Mouse (Mus musculus): Measurements from ENCODE around the gene Zfp827. TPM values are rescaled to one million over a fixed set of nuclear protein-coding genes. Genes with fewer than 3 reads are reported as not detected.
A peak's percentile ranks its signal among the peaks of the same experiment; 100 is the strongest.

Zfp827 gene
- polyA plus RNA-seq (2012; rRNA removed): 4.3 and 5.8 TPM in 2 replicates

DNA sequence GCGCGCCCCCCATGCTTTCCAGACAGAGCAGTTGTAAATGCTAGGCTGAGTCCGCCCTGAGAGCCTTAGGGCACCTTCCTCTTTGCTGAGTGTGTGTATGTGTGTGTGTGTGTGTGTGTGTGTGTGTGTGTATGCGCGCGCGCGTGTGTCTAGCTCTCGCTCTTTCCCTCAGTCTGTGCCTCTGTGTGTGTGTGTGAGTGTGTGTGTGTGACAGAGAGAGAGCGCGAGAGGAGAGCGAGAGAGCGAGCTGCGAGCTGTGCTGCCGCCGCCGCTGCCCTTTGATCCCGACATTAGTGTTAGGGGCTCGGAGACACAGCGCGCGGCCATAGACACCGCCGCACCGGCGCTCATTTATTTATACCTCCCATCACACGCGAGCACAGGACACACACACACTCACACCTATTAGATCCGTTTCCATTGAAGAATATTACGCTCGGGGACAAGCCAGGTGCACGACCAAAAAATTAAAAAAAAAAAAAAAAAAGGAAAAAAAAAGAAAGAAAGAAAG is at the start of gene Zfp827:
Gene Zfp827, plus strand, starts transcription at position 461 of the 511 bp plus-strand sequence.
- Histone ChIP-seq H3K36me3 (ENCODE audit: control insufficient read depth, insufficient read depth, low read length) (no peaks in the 10 kb centered on the region), H3K27ac (ENCODE audit: insufficient read depth, low read length) (peak within 1 kb of the TSS; percentile 81), H3K4me3 (ENCODE audit: extremely low read depth, insufficient read depth, insufficient read length) (peak within 1 kb of the TSS; percentile 83), H3K4me1 (ENCODE audit: control insufficient read depth, insufficient read depth, insufficient read length) (peaks cover 2% of the 10 kb centered on the region; the same call in 1 of the 2 replicates), H3K27me3 (ENCODE audit: control insufficient read depth, insufficient read depth, low read length) (peaks cover 5% of the 10 kb centered on the region)
- TF ChIP-seq CTCF (IDR thresholded peaks at IDR 0.05; ENCODE audit: extremely low read depth, insufficient read depth, insufficient read length, insufficient replicate concordance) (no peak), POLR2A (IDR thresholded peaks at IDR 0.05; ENCODE audit: low read depth, low read length) (no peak)
- 1% methylated on average over 32 of the region's 32 CpGs for WGBS
- DNase-seq (ENCODE audit: low read depth in 1 of 2, low spot score in 2 of 2): peak; percentile 61 to 73

DNA sequence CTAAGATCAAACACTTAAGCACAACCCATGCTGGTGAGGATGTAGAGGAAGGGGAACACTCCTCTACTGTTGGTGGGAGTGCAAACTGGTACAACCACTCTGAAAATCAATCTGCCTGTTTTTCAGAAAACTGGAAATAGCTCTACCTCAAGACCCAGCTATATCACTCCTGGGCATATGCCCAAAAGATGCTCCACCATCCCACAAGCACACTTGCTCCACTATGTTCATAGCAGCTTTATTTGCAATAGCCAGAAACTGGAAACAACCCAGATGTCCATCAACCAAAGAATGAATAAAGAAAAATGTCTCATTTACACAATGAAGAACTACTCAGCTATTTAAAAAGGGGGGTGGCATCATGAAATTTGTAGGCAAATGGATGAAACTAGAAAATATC is 23.9 kb upstream of the Zfp827 start:
- TF ChIP-seq POLR2A (IDR thresholded peaks at IDR 0.05; ENCODE audit: low read depth, low read length) (no peak), CTCF (IDR thresholded peaks at IDR 0.05; ENCODE audit: extremely low read depth, insufficient read depth, insufficient read length, insufficient replicate concordance) (no peak)
- no peak for DNase-seq (ENCODE audit: low read depth in 1 of 2, low spot score in 2 of 2)
- Histone ChIP-seq H3K36me3 (ENCODE audit: control insufficient read depth, insufficient read depth, low read length) (no peaks in the 10 kb centered on the region), H3K27ac (ENCODE audit: insufficient read depth, low read length) (no peak overlapping the region), H3K27me3 (ENCODE audit: control insufficient read depth, insufficient read depth, low read length) (no peaks in the 10 kb centered on the region), H3K4me3 (ENCODE audit: extremely low read depth, insufficient read depth, insufficient read length) (no peak overlapping the region), H3K4me1 (ENCODE audit: control insufficient read depth, insufficient read depth, insufficient read length) (no peaks in the 10 kb centered on the region)

DNA sequence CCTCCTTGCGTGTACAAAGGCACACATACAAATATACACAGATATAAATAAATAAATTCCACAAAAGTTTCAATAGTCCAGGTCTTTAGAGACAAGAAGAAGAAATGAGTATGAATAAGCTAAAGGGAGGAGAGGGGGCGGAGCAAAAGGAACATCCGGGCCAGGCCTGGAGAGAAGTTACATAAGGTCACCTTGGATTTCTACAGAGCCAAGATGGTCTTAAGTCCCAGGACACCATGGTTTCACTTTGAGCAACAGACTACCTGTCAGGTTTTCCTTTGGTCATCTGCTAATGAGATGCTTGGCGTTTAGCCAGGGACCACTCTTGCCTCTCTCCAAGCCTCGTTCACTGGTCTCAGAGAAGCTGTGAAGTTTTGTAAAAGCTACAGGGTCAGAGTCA is 13.2 kb upstream of the Zfp827 start:
- H3K27me3 ChIP-seq (ENCODE audit: control insufficient read depth, insufficient read depth, low read length): no peaks in the 10 kb centered on the region
- H3K4me3 ChIP-seq (ENCODE audit: extremely low read depth, insufficient read depth, insufficient read length): no peak overlapping the region
- no peak for DNase-seq (ENCODE audit: low read depth in 1 of 2, low spot score in 2 of 2)
- no peaks in the 10 kb centered on the region for H3K4me1 ChIP-seq (ENCODE audit: control insufficient read depth, insufficient read depth, insufficient read length)
- TF ChIP-seq CTCF (IDR thresholded peaks at IDR 0.05; ENCODE audit: extremely low read depth, insufficient read depth, insufficient read length, insufficient replicate concordance): no peak
- no peak for TF ChIP-seq POLR2A (IDR thresholded peaks at IDR 0.05; ENCODE audit: low read depth, low read length)
- no peak overlapping the region for H3K27ac ChIP-seq (ENCODE audit: insufficient read depth, low read length)
- H3K36me3 ChIP-seq (ENCODE audit: control insufficient read depth, insufficient read depth, low read length): no peaks in the 10 kb centered on the region
- WGBS: 89% methylated on average over 5 of the region's 5 CpGs

DNA sequence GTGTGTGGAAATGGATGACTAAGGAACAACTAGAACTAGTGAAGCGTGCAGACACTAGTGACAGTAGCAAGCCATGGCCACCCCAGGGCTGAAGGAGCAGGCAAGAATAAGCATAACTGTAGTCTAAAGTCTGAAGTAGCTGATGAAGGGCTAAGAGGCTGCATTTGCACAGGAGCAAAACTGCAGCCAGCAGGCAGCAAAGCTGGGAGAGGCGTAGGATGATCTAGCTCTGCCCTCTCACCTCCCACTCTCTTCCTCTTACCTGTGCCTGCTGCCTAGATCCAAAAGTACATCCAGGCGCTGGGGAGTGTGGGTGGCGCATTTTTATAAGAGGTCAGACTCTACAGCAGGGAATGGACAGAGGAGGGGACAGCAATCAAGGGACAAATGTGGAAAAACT is 12.2 kb upstream of the Zfp827 start:
- H3K27ac ChIP-seq (ENCODE audit: insufficient read depth, low read length): no peak overlapping the region
- H3K4me1 ChIP-seq (ENCODE audit: control insufficient read depth, insufficient read depth, insufficient read length): no peaks in the 10 kb centered on the region
- H3K36me3 ChIP-seq (ENCODE audit: control insufficient read depth, insufficient read depth, low read length): no peaks in the 10 kb centered on the region
- DNase-seq (ENCODE audit: low read depth in 1 of 2, low spot score in 2 of 2): no peak
- TF ChIP-seq CTCF (IDR thresholded peaks at IDR 0.05; ENCODE audit: extremely low read depth, insufficient read depth, insufficient read length, insufficient replicate concordance): no peak
- no peak for TF ChIP-seq POLR2A (IDR thresholded peaks at IDR 0.05; ENCODE audit: low read depth, low read length)
- H3K27me3 ChIP-seq (ENCODE audit: control insufficient read depth, insufficient read depth, low read length): no peaks in the 10 kb centered on the region
- WGBS: 90% methylated on average over 4 of the region's 4 CpGs
- no peak overlapping the region for H3K4me3 ChIP-seq (ENCODE audit: extremely low read depth, insufficient read depth, insufficient read length)

DNA sequence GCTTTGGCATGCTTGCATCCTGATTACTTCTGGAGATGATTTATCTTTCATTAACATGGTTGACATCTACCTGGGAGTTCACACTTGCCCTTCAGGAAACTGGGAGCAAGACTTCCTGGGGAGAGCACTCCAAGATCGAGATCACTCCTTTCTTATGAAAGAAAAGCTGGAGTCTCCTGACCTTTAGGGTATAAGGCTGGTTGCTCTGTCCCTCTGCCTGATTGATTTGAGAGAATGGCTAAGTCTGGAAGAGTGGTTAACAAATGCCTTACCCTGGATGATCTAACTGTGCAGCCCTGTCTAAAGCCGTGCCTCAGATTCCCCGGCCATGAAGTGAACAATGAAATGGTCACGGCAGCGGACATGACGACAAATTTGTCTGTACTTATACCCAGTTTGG is 11.7 kb upstream of the Zfp827 start:
- Histone ChIP-seq H3K27ac (ENCODE audit: insufficient read depth, low read length) (no peak overlapping the region), H3K4me3 (ENCODE audit: extremely low read depth, insufficient read depth, insufficient read length) (no peak overlapping the region), H3K36me3 (ENCODE audit: control insufficient read depth, insufficient read depth, low read length) (no peaks in the 10 kb centered on the region), H3K4me1 (ENCODE audit: control insufficient read depth, insufficient read depth, insufficient read length) (no peaks in the 10 kb centered on the region), H3K27me3 (ENCODE audit: control insufficient read depth, insufficient read depth, low read length) (no peaks in the 10 kb centered on the region)
- TF ChIP-seq POLR2A (IDR thresholded peaks at IDR 0.05; ENCODE audit: low read depth, low read length): no peak
- TF ChIP-seq CTCF (IDR thresholded peaks at IDR 0.05; ENCODE audit: extremely low read depth, insufficient read depth, insufficient read length, insufficient replicate concordance): no peak
- DNase-seq (ENCODE audit: low read depth in 1 of 2, low spot score in 2 of 2): no peak
- WGBS: 69% methylated on average over 6 of the region's 6 CpGs

DNA sequence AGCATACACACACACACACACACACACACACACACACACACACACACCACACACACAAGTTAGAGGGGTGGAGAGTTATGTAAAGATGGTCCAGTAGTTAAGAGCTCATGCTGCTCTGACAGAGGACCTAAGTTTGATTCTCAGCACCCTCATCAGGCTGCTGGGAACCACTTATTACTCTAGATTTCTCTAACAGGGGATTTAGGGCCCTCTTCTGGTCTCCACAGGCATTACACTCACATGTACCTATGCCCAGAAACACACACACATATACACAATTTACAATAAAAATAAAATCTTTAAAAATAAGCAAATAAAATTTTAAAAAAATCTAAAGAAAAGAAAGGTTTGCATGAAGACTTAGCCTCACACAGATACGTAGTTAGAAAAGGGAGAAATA is 4.3 kb upstream of the Zfp827 start:
- no peak for TF ChIP-seq CTCF (IDR thresholded peaks at IDR 0.05; ENCODE audit: extremely low read depth, insufficient read depth, insufficient read length, insufficient replicate concordance)
- TF ChIP-seq POLR2A (IDR thresholded peaks at IDR 0.05; ENCODE audit: low read depth, low read length): no peak
- Histone ChIP-seq H3K36me3 (ENCODE audit: control insufficient read depth, insufficient read depth, low read length) (no peaks in the 10 kb centered on the region), H3K27me3 (ENCODE audit: control insufficient read depth, insufficient read depth, low read length) (no peaks in the 10 kb centered on the region), H3K4me3 (ENCODE audit: extremely low read depth, insufficient read depth, insufficient read length) (no peak overlapping the region), H3K4me1 (ENCODE audit: control insufficient read depth, insufficient read depth, insufficient read length) (no peaks in the 10 kb centered on the region), H3K27ac (ENCODE audit: insufficient read depth, low read length) (no peak overlapping the region)
- DNase-seq (ENCODE audit: low read depth in 1 of 2, low spot score in 2 of 2): no peak
- WGBS: 89% methylated on average over 1 of the region's 1 CpGs

DNA sequence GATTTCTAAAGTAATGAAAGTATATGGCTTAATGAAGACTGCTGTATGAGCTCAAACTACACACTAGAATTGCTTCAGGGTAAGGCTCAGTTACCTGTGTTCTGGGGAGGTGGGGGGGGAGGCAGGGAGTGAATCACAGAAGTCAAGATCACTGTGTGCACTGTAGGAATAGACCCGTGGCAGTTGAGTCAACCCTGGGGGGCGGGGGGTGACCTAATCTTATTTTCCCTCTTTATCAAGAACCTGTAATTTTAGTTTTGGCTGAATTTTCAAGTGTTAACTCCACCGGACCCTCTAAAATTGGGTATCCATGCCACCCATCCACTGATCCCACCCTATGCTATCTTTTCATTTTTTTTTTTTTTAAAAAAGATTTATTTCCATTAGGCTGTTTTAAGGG is 918 bp upstream of the Zfp827 start:
- no peak for DNase-seq (ENCODE audit: low read depth in 1 of 2, low spot score in 2 of 2)
- Histone ChIP-seq H3K4me3 (ENCODE audit: extremely low read depth, insufficient read depth, insufficient read length) (no peak overlapping the region), H3K27ac (ENCODE audit: insufficient read depth, low read length) (no peak overlapping the region), H3K27me3 (ENCODE audit: control insufficient read depth, insufficient read depth, low read length) (peaks cover 5% of the 10 kb centered on the region), H3K4me1 (ENCODE audit: control insufficient read depth, insufficient read depth, insufficient read length) (peaks cover 2% of the 10 kb centered on the region; the same call in 1 of the 2 replicates), H3K36me3 (ENCODE audit: control insufficient read depth, insufficient read depth, low read length) (no peaks in the 10 kb centered on the region)
- 53% methylated on average over 3 of the region's 3 CpGs for WGBS
- no peak for TF ChIP-seq POLR2A (IDR thresholded peaks at IDR 0.05; ENCODE audit: low read depth, low read length)
- no peak for TF ChIP-seq CTCF (IDR thresholded peaks at IDR 0.05; ENCODE audit: extremely low read depth, insufficient read depth, insufficient read length, insufficient replicate concordance)
